Mouse (Mus musculus): ENCODE data around the gene Gm45808. TPM values are rescaled to one million over a fixed set of nuclear protein-coding genes. Genes with fewer than 3 reads are reported as not detected.

Gene Gm45808
- polyA plus RNA-seq, 1 experiment from 2014 or later, result not detected

DNA sequence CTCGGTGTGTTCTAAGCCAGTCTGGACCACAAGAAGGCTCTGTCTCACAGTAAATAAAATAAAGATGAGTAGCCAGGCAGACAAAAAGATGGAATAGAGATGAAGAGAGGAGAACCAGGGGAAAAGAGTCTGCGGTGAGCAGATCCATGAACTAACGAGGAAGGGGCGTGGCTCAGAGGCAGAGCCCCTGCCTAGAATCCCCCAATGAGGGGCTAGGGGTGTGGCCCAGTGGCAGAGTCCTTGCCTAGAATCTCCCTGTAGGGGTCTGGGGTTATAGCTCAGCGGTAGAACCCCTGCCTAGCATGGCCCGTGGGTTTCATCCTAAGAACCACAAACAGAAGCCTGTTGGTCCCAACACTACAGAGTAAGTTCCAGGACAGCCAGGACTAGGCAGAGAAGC lies 49.6 kb downstream of the Gm45808 start:
- WGBS, result 42% methylated on average over 6 of the region's 6 CpGs
- H3K9me3 ChIP-seq, result no peaks in the 10 kb centered on the region
- H3K27ac ChIP-seq, result no peak overlapping the region
- H3K9ac ChIP-seq, result no peak overlapping the region
- H3K4me3 ChIP-seq (replicated peaks), result no peak overlapping the region
- no peak for ATAC-seq (ENCODE audit: insufficient read depth, low FRiP score, low read depth)
- no peak overlapping the region for H3K4me2 ChIP-seq
- H3K4me1 ChIP-seq, result peaks cover 39% of the 10 kb centered on the region
- peaks cover 10% of the 10 kb centered on the region; the same call in 1 of the 2 replicates for H3K36me3 ChIP-seq
- no peaks in the 10 kb centered on the region for H3K27me3 ChIP-seq (replicated peaks)

DNA sequence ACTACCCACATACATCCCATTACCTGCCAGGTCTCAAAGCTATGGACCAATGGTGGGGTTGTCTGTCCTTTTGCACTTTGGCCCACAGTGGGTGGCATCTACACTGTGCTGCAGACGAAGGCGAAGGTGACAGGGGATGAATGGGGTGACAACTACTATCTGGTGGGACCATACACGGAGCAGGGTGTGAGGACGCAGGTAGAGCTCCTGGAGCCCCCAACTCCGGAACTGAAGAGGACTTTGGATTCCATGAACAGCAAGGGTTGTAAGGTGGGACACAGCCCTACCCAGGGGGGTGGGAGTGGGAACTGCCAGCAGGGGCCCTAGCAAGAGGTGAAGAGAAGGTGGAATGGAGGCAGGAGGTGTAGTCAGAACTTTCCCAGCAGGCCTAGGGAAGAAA lies 50.2 kb downstream of the Gm45808 start:
- Histone ChIP-seq H3K36me3 (peaks cover 13% of the 10 kb centered on the region; the same call in 1 of the 2 replicates), H3K4me3 (replicated peaks) (no peak overlapping the region), H3K9ac (no peak overlapping the region), H3K4me2 (0 out of 2 replicates have a peak overlapping the region, but pooled peaks have one; percentile 15), H3K4me1 (peaks cover 39% of the 10 kb centered on the region), H3K27me3 (replicated peaks) (no peaks in the 10 kb centered on the region), H3K9me3 (no peaks in the 10 kb centered on the region), H3K27ac (no peak overlapping the region)
- WGBS, result 89% methylated on average over 5 of the region's 5 CpGs
- no peak for ATAC-seq (ENCODE audit: insufficient read depth, low FRiP score, low read depth)

DNA sequence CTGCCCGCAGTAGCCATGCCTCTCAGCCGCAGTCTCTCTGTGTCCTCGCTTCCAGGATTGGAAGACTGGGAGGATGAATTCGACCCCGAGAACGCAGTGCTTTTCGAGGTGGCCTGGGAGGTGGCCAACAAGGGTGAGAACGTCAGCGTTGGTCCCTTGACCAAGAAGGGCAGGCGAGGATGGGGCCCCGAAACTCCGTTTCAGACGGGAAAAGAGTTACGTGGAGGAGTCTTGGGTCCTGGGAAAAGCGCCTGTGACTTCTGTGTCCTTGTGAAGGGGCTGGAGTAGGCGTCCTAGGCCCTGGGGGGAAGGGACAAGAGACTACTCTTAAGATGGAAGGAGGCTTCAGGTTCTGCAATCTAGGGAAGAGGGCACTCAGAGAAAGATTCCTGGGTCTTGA lies 51.6 kb downstream of the Gm45808 start:
- Histone ChIP-seq H3K9ac (peak overlapping the region; percentile 79), H3K9me3 (no peaks in the 10 kb centered on the region), H3K4me3 (replicated peaks) (peak overlapping the region; percentile 89), H3K4me2 (peak overlapping the region; percentile 73), H3K27ac (peak overlapping the region; percentile 74), H3K4me1 (peaks cover 39% of the 10 kb centered on the region), H3K27me3 (replicated peaks) (no peaks in the 10 kb centered on the region), H3K36me3 (peaks cover 19% of the 10 kb centered on the region)
- no peak for ATAC-seq (ENCODE audit: insufficient read depth, low FRiP score, low read depth)
- 2% methylated on average over 16 of the region's 16 CpGs for WGBS

DNA sequence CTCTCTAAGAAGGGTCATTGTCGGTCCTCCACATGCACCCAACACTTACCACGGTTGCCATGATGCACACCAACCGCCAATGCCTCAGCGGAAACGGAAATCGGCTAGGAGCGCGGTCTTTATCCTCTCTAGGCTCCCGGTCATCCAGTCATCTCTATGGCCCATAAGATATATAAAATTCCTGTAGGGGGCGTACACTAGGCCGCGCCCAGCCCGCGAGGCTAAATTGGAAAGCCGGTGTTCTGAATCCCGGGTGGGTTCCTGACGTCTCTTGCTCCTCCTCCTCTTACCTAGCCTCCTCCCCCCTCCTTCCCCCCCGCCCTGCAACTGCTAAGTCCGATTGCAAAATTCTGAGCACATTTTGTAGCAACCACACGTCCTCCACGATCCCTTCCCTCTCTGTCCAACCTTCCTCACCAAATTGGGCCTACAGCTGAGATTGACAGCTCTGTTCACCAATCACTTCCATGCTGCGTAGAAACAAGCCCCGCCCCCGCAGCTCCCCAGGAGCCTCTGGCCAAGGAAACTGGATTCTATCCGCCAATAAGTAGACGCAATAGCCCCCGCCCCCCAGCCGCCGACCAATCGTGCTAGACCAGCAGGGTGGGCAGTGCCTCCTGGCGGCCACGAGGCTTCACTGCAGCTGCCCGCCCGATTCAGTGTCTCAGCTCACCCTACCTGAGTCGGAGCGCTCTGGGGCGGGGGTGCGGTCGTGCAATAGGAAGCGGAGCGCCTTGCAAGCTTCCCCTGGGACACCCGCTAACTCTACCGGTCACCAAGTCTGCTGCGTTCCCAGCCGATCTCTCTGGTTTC lies 52.2 kb downstream of the Gm45808 start, which contains the start of gene Gys1:
Gene Gys1, plus strand, starts transcription at position 642 of the 813 bp plus-strand sequence.
- Histone ChIP-seq H3K36me3 (peaks cover 16% of the 10 kb centered on the region), H3K4me2 (peak within 1 kb of the TSS; percentile 85), H3K4me3 (replicated peaks) (peak within 1 kb of the TSS; percentile 89), H3K27ac (peak within 1 kb of the TSS; percentile 89), H3K9ac (peak within 1 kb of the TSS; percentile 85), H3K9me3 (no peaks in the 10 kb centered on the region), H3K27me3 (replicated peaks) (no peaks in the 10 kb centered on the region), H3K4me1 (peaks cover 39% of the 10 kb centered on the region)
- peak; percentile 97 for ATAC-seq (ENCODE audit: insufficient read depth, low FRiP score, low read depth)
- under 1% methylated on average over 45 of the region's 45 CpGs for WGBS

DNA sequence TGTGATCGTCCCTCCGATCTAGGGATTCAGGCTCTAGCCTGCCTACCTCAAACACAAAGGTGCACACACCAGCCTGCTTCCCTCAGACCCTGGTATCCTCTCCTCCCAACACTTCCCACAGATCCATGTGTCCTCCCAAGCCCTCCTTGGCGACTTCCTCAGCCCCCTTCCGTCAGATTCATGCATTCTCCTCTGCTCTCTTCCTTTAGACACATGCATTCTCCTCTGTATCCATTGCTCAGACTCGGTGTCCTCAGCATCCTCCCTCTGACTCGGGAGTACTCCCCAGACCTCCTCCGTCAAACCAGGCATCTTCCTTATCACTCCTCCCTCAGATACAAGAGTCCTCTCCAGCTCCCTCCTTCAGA lies 52.8 kb downstream of the Gm45808 start:
- Histone ChIP-seq H3K4me1 (peaks cover 39% of the 10 kb centered on the region), H3K4me2 (peak overlapping the region; percentile 85), H3K9me3 (no peaks in the 10 kb centered on the region), H3K4me3 (replicated peaks) (peak overlapping the region; percentile 89), H3K27ac (peak overlapping the region; percentile 89), H3K27me3 (replicated peaks) (no peaks in the 10 kb centered on the region), H3K36me3 (peaks cover 20% of the 10 kb centered on the region), H3K9ac (peak overlapping the region; percentile 85)
- ATAC-seq (ENCODE audit: insufficient read depth, low FRiP score, low read depth), result no peak
- WGBS, result 2% methylated on average over 7 of the region's 7 CpGs

DNA sequence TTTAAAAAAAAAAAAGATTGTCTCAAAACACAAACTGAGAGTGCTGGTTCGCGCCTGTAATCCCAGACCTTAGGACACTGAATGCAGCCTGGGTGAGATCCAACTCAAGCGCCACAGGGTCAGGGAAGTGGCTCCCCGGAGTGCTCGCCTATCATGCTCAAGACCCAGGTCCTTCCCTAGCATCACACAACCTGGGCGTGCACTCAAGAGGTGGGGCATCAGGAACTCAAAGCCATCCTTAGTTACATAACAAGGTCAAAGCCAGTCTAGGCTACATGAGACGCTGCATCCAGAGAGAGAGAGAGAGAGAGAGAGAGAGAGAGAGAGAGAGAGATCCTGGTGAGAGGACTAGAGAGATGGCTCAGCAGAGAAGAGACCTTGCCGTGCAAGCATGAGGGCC lies 60.1 kb downstream of the Gm45808 start:
- no peak overlapping the region for H3K9ac ChIP-seq
- H3K36me3 ChIP-seq, result peaks cover 66% of the 10 kb centered on the region
- no peaks in the 10 kb centered on the region for H3K4me1 ChIP-seq
- no peak overlapping the region for H3K4me3 ChIP-seq (replicated peaks)
- H3K27ac ChIP-seq, result no peak overlapping the region
- WGBS, result 88% methylated on average over 8 of the region's 8 CpGs
- no peaks in the 10 kb centered on the region for H3K27me3 ChIP-seq (replicated peaks)
- H3K4me2 ChIP-seq, result no peak overlapping the region
- ATAC-seq (ENCODE audit: insufficient read depth, low FRiP score, low read depth), result no peak
- no peaks in the 10 kb centered on the region for H3K9me3 ChIP-seq

DNA sequence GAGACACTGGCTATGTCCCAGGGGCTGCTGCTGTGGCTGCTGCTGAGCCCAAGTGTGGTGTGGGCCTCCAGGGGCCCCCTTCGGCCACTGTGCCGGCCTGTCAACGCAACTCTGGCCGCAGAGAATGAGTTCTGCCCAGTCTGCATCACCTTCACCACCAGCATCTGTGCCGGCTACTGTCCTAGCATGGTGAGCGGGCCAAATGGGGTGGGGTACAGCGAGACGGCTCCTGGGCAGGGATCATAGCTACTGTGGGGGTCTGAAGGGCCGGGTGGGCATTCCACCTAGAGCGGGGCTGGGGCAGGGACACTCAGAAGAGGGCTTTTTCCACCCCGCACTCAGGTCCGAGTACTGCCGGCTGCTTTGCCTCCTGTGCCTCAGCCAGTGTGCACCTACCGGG lies 65.4 kb downstream of the Gm45808 start:
- Histone ChIP-seq H3K27ac (no peak overlapping the region), H3K4me1 (peaks cover 14% of the 10 kb centered on the region), H3K4me2 (no peak overlapping the region), H3K27me3 (replicated peaks) (peaks cover 21% of the 10 kb centered on the region), H3K4me3 (replicated peaks) (no peak overlapping the region), H3K9me3 (no peaks in the 10 kb centered on the region), H3K36me3 (peaks cover 42% of the 10 kb centered on the region), H3K9ac (no peak overlapping the region)
- ATAC-seq (ENCODE audit: insufficient read depth, low FRiP score, low read depth), result no peak
- 87% methylated on average over 14 of the region's 14 CpGs for WGBS

DNA sequence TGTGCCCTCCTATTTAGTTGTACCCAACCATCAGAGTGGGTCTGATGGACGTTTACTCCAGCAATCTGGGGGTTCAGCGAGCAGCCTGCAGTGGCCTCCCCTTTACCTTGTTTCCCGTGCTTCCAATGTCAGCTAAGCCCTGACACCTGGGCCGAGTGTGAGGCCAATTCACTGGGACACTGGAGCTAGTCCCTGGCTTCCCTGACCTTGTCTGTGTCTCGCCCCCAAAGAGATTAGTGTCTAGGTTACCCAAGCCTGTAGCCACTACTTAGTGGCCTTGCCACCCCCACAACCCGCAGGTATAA lies 66.0 kb downstream of the Gm45808 start, which contains the start of gene Lhb:
Gene Lhb, plus strand, starts transcription at position 206 of the 305 bp plus-strand sequence.
- WGBS, result 60% methylated on average over 6 of the region's 6 CpGs
- H3K4me2 ChIP-seq, result no peak within 1 kb of the TSS

DNA sequence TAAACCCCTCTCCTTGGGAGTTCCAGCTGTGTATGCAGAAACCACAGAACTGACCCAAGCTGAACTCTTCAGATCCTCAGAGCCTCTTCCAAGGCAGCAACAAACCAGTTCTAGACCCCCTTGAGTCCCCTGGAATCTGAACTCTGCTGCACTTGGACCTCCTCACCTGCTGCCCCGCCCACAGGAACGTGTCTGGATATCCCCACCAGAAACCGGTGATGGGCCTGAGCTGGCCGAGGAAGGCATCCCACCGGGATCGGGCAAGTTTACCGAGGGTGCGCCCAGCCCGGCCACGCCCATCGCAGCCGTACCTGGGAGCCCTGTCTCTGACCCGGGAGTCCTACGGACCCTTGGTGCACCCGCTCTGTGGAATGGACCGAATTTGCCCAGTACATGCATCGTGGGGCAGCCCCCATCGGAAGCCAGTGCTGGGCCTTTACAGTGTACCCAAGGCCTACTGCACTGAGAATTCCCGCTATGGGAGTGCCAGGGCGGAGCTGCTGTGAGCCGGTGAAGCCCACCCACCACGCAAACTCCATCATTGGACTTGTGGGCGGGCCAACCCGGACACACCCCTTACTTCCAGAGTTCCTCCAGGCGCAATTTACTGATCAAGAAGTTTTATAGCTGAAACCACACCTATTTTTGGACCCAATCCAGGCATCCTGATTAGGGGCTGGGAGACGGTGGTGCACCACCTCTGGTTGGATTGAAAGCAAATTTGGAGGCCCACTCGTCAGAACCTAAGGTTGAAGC lies 66.6 kb downstream of the Gm45808 start:
- Histone ChIP-seq H3K4me1 (peaks cover 22% of the 10 kb centered on the region), H3K27ac (no peak overlapping the region), H3K9ac (no peak overlapping the region), H3K36me3 (peaks cover 36% of the 10 kb centered on the region), H3K4me2 (no peak overlapping the region), H3K4me3 (replicated peaks) (no peak overlapping the region), H3K9me3 (no peaks in the 10 kb centered on the region), H3K27me3 (replicated peaks) (peaks cover 32% of the 10 kb centered on the region)
- 0 out of 2 replicates have a peak, but pooled peaks have one; percentile 16 for ATAC-seq (ENCODE audit: insufficient read depth, low FRiP score, low read depth)
- 14% methylated on average over 27 of the region's 27 CpGs for WGBS

More for the DNA sequence above, 66.0 kb downstream of the Gm45808 start, which contains the start of gene Lhb:
- Histone ChIP-seq H3K4me3 (replicated peaks) (no peak within 1 kb of the TSS), H3K4me1 (peaks cover 17% of the 10 kb centered on the region), H3K9ac (no peak within 1 kb of the TSS), H3K27me3 (replicated peaks) (peaks cover 27% of the 10 kb centered on the region), H3K27ac (no peak within 1 kb of the TSS), H3K9me3 (no peaks in the 10 kb centered on the region), H3K36me3 (peaks cover 42% of the 10 kb centered on the region)
- no peak for ATAC-seq (ENCODE audit: insufficient read depth, low FRiP score, low read depth)

DNA sequence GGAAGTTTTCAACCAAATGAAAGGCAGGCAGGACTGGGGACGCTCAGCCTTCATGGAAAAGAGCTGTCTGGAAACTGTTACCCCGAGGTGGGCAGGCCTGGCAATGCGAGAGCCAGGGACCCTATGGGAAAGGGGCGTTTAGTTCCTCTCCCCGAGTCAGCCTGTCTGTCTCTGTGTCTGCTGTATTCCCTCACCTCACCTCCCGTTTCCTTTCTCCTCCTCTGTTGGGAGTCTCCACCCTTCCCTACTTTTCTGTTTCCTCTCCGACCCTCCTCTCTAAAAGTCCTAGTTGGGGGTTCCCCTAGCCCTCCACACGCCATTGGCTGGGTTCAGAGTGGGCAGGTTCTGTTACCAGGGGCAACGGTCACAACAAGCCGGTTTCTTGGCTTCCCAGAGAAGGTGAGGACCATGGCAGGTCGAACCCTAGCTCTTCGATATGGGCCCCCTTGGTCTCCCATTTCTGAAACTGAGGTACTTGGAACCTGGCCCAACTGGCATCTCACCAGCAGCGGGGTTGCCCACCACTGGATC lies 68.6 kb downstream of the Gm45808 start:
- ATAC-seq (ENCODE audit: insufficient read depth, low FRiP score, low read depth), result no peak
- Histone ChIP-seq H3K36me3 (peaks cover 17% of the 10 kb centered on the region), H3K4me1 (peaks cover 41% of the 10 kb centered on the region), H3K27ac (no peak overlapping the region), H3K9ac (no peak overlapping the region), H3K27me3 (replicated peaks) (peaks cover 49% of the 10 kb centered on the region), H3K4me3 (replicated peaks) (no peak overlapping the region), H3K9me3 (no peaks in the 10 kb centered on the region), H3K4me2 (peak overlapping the region; percentile 1; the same call in 1 of the 2 replicates)
- 8% methylated on average over 13 of the region's 13 CpGs for WGBS
